Mouse (Mus musculus): Measurements from ENCODE around the gene Tmem141.

Gene Tmem141

DNA sequence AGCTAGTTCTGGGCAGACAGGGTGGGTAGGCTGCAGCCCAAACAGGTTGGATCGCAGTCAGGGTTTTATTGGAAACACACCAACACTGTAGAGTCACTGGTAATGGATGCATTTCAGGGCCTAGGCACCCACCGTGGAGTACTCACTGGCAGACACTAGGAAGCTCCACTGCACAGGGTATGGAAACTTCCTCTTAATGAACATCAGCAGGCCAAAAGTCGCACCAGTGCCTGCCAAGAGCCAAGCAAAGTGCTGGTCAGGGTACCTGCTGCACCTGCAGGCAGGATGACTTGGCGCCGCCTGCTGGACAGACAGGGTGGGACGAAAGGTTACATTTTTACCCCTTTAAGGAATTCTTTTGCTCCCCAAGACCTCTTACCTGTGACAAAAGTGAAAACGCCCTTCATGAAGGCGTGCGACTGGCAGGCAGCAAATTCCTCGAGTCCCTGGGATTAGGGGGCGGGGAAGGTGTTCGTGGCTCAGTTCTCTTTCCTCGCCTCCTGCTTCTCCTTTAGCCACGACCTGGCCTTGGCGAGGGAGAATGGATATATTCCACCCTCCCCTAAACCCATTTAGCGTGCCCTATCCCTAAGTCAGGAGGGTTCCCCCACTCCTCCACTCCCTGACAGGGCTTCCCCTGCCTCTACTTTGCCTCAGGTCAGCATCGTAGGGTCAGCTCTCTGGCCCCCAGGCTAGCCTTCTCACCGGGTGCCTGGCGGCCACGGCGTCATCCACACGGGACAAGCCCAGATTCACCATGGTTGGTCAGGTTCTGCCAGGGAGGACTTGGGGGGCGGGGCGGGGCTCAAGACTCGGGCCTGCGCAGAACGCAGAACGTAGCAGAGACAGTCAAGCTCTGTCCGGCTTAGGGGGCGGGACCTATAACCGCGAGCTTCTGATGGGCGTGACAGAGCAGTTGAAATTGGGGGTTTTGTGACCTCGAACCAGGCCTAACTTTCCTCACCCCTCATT lies at the start of gene Tmem141:
Gene Tmem141, minus strand, starts transcription at position 777 of the 972 bp plus-strand sequence.
- DNase-seq: peak; percentile 94

DNA sequence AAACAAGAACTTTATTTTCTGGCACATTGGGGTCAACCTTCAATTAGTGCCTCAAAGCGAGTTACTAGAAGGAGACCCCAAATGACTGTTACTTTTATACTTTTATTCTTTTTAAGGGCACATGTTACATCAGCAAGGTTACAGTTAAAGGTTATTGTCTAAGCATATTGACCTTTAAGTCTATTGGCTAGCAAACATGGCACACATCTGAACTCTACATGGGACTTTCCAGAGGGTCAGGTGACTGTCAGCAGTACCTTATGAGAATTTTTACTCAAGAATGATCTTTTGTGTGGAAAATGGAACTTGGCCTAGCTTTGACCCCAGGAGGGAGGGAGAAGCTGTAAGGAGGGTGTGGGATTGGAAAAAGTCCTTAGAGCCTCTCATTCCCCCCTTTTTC lies 44.7 kb upstream of the Tmem141 start:
- DNase-seq: no peak

DNA sequence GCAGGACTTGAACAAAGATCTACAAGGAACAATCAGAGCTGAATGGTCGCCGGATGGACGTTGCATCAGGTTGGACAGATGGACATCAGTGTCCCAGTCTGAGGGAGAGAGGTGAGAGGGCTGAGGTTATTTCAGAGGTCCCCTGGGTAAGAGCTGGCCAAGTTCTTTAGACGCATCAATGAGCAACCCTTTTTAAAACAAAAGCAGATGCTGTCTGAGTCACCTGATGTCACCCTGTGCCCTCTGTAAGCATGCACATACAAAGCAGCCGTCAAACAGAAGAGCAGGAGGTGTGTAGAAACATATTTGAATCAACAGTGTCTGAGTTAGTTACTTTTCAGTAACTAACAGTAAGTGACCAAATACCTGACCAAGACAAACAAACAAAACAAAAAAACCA lies 42.3 kb upstream of the Tmem141 start:
- no peak for DNase-seq

DNA sequence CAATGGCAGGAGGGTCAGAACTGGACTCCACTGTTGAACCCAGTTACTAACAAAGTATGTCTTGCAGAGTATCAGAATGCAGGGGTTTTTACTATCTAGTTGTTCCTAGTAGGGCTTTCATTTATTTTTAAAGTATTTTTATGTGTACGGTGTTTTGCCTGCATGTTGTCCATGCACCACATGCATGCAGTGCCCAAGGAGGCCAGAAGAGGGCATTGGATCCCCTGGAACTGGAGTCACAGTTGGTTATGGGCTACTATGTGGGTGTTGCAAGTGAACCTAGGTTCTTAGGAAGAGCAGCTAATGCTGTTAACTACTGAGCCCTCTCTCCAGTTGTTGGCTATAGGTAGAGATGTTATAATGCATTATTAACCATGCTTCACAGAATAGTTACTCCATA lies 41.7 kb upstream of the Tmem141 start:
- DNase-seq: peak; percentile 24

DNA sequence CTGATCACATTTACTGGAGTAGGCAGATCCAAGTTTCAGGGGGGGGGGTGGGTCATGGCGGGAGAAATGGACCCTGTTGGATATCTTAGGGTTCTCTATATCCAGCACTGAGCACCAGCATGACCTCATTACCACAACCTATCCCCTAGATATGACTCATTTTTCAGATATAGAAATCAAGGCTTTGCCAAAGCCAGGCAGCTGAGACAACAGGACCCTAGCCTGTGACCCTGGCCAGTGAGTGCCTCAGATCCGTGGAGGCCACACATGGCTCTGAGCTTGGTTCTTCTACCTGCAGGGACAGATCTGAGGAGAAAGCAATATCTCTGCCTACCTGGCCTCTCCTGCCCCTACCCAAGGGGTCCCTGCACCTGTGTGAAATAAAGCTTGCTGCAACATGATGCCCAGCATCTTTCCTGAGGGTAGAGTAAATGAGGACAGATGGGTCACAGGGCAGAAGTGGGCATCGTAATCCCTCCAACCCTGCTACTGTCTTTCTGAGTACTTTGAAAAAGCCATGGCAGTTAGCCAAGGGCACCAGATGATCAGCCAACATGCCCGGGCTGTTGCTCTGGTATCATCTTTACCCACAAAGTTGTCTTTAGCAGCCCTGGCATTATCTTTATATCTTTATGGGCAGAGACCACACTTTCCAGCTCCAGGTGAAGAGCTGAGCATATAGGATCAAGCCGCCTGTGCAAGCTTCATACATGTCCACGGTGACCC lies 39.6 kb upstream of the Tmem141 start:
- DNase-seq: no peak

DNA sequence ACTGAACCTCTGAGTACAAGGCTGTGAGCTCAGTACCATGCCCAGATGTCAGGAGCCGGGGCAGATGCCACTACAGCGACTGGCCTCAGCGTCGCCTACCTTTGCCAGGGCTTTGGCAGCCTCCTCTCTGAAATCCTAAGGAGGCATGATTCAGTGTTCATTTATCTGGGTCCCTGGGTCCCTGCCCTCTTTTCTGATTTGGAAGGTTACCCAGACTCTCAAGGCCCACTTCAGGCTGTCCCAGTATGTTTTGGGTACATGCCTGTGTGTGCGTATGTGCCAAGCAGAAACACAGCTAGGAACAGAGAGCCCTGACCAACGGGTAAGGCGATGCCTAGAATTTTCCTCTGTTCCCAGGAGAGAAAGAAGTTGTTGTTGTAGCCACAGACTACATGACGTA lies 38.5 kb upstream of the Tmem141 start:
- DNase-seq: no peak

DNA sequence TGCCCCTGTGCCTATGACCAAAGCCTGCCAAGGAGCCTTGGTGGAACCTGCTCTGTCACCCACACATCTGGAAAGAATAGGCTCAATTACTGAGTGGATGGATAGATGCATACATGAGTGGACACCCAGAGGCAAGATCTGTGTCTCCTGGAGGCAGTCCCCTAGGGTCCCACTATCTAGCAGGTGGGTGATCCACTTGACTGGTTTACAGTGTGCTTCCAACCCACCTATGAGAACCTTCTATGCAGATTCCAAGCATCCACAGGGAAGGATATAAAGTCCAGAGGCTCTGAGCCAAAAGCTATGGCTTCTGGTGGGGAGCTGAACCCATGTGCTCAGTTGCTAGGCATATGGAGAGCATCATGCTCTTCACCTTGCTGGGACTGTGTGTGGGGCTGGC lies 35.8 kb upstream of the Tmem141 start, which contains the start of gene Lcn5:
Gene Lcn5, plus strand, starts transcription at position 301 of the 400 bp plus-strand sequence.
- no peak for DNase-seq

DNA sequence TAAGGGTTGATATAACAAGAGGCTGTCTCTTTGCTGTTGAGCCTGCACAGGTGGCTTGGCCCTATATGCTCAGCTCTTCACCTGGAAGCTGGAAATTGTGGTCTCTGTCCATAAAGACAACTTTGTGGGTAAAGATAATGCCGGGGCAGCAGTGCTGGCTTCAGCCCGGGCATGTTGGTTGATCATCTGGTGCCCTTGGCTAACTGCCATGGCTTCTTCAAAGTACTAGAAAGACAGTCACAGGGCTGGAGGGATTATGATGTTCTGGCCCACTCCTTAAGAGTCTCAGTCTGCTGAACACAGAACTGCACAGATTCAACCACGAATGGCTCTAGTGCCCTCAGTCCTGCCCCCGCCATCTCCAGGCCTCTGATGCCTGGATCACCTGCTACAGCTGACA lies 35.4 kb upstream of the Tmem141 start:
- DNase-seq: peak; percentile 29

DNA sequence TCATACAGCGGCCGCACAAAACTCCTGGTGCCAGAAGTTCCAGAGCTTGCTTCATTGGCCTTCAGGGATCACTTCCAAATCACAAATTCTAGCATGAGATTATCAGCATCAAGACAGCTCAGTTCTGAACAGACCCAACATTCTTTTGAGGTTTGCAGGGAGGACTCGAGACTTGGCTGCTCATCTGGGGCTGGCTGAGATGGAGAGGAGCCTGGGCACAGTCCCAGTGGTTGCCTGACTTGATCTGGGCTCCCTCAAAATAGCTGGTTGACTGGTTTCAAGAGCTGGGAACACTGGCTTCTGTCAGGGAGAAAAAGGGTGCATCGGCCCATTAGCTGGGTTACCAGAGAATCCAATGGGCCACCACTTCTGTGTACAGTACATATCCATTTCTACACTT lies 34.9 kb upstream of the Tmem141 start:
- DNase-seq: peak; percentile 13

DNA sequence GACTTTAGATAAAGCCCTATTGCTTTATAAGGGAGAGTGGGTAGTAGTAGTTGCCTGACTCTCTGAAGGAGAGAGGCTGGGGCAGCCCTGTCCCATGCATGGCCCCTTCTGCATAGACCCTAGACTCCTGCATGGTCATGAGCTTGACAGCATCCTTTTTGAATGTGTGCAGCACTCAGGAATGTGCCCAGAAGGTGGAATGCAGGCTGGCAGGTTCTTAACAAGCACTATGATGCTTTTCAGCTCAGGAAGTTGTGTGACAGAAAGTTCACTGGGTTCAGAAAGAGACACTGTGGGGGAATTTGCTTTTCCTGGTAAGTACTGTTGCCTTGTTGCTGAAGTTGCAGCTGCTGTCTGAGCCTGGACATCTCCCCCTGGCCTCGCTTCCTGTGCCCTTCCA lies 32.7 kb upstream of the Tmem141 start:
- no peak for DNase-seq

DNA sequence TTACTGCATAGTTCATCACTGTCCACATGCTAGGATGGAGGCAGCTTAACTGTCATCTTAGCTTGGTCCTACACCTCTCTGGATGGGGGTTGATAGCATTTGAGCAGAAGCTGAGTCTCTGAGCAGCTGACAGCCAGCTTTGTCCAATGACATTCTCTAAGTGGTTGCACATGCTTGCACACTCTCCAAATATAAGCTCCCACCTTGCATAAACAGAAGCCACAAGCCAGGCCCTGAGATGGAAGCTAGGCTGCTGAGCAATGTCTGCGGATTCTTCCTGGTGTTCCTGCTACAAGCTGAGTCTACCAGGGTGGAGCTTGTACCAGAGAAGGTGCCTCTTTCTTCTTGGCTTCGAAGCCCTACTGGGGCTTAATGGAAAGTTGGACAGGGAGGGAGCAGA lies 31.1 kb upstream of the Tmem141 start, which contains the start of gene Lcn8:
Gene Lcn8, plus strand, starts transcription at position 219 of the 400 bp plus-strand sequence.
- no peak for DNase-seq

DNA sequence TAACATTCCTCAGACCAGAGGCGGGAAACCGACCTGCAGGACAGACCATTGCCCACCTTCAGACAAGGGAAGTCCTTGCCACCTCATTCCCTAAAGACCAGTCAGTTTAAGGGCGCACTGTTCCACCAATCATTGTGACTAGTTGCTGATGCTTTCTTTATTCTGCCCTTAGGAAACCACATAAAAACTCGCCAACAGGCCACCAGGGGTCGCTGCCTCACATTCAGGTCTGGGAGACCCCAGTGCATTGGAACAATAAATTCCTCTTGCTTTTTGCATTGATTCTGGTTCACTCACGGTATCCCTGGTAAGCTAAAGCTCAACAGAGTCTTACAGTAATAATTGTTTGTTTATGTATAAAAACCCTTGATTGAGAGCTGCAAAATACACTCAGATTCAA lies 18.1 kb upstream of the Tmem141 start:
- no peak for DNase-seq

DNA sequence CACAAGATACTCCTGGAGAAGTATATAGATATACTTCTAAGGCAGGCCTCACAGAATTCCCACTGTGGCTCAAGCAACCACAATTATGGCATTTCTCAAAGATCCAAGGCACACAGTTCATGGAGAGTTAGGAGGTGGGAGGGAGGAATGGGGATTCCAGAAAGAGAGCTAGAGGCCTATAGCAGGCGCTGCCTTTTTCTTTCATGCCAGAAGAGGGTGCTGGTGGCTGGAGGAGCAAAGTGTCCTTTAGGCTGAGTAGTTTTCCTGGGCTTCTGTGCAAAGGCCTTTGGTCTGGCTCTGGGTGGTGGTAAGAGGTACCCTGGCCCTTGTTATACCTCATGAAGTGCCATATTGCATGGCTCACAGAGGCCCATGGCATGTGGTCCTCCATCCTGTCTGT lies 12.2 kb upstream of the Tmem141 start:
- DNase-seq: no peak

DNA sequence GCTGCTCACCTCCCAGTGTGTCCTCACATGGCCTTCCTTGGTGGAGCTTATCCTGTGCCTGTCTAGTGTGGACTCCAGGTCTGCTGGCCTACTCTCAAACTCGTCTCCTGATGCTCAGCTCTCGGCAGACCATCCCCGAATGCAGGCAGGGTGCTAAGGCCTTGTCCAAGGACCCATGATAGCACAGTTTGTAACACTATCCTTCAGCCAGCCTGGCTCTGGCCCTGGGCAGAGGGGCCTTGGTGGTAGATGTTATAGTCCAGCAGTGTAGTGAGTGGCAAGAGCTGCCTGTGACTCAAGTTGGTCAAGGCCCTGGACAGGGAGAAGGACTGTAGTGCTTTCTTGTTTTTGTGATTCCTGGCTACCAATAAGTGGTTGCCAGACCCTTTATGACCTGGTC lies 11.8 kb upstream of the Tmem141 start:
- no peak for DNase-seq

DNA sequence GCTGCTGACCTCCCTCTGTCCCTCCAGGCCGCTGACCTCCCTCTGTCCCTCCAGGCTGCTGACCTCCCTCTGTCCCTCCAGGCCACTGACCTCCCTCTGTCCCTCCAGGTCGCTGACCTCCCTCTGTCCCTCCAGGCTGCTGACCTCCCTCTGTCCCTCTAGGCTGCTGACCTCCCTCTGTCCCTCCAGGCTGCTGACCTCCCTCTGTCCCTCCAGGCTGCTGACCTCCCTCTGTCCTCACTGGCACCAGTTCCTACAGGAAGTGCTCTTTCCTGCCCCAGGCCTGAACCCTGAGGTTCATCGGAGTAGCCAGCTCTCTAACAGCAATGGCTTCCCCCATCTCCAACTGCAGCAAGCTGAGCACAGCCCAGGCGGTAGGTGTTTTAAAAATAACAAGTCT lies 6.9 kb upstream of the Tmem141 start:
- no peak for DNase-seq

DNA sequence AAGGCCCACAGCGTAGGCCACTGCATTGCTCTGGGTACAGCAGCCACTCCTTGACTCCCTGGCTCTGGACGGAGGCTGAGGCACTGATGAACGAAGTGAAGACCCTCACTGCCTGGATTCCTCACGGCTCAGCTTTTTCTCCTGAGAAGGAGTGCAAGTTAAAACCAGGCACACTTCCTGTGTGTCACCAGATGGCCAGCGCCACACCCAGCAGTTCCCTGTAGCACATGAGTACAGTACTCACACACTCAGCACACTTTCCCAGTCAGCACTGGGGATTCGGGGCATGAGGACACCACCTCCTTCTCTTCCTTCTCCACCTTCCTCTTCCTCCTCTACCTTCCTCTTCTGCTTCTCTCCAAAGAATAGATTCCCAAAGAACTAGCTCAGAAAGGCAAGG lies 6.0 kb upstream of the Tmem141 start, which contains the start of gene Fcna:
Gene Fcna, minus strand, starts transcription at position 220 of the 400 bp plus-strand sequence.
- no peak for DNase-seq

DNA sequence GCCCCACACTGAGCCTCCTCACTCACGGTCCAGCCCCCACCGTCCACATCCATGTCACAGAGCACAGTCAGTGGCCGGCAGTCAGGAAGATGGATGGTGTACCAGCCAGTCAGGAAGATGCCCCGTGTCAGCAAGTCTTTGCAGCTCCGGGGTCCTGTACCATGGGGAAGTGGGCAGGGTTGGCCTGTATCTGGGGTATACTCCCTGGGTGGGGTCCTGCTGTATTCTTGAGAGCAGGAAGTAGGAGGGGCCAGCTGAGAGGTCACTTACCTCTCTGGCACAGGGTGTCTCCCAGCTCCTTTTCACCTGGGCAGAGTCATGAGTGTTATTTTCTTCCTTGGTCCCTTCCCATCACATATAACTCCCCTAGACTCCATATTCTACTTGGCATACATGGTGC lies 4.2 kb upstream of the Tmem141 start:
- DNase-seq: peak; percentile 7

DNA sequence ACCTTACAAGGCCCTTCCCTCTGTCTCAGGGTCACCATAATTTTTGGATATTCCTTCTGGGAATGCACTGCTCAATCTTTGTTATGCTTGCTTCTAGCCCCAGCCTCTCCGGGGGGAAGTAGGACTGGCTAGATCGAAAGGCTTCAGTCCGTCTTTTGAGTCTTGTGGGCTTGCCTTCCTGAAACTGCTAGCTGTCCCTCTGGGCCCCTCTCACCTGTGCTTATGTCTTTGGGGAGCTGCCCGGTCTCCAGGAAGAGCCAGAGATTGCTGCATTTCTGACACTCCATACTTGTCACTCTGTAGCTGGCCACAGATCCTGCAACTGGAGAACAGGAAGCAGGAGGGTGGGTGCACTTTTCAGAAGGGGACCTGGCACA lies 965 bp downstream of the Tmem141 start:
- DNase-seq: no peak

DNA sequence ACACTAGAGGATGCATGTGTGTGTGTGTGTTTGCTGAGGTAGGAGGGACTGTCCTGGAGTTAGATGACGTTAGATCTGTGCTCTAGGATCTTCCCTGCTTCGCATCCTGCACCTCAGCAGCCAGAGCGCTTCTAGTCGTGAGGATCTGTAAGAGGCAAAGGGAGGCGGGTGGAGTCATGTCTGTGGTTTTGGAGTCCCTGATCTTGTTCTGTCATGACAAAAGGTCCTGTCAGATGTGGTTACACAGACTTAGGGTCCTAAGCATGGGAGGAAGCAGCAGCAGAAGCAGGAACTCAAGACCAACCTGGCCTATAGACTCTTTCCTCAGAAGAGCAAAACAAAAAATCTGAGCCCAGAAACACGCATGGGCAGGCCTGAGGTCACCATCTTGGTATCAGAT lies 1.4 kb downstream of the Tmem141 start:
- DNase-seq: peak; percentile 13

DNA sequence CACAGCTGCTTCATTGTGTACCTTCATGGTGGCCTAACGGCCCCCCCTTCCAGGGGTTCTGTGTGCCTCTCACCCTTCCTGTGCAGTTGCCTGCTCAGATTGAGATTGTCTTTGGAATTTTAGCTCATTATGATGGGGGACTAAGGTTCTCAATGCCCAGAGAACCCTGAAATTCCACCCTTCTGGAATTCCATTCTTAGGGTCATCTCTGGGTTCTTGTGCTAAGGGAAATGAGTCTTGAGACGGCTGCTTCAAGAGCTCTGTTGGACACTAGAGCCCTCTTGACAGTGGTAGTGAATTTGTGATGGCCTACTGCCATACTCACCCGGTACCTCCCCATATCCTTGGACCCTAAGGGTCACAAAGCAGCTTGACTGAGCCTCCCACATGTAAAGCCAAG lies 4.2 kb downstream of the Tmem141 start, which contains the start of gene Ccdc183:
Gene Ccdc183, minus strand, starts transcription at position 101 of the 400 bp plus-strand sequence.
- peak; percentile 5 for DNase-seq

DNA sequence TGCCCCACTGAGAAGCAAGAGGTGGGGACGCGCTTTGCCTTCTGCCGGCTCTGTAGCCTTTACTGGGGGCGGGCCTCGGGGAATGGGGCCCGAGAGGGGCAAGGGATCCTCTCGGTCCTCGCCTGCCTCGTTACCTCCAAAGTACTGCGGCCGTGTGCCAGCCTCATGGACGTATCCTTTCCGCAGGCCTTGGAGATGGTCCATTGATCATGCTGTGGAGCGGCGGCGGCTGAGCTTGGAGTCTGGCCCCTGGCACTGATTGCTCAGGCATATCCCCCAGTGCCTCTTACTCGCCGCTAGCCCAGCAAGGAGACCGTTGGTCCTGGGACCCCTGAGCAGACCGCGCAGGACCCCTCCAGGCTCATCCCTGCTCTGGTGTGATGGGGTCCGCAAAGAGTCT lies 5.4 kb downstream of the Tmem141 start:
- DNase-seq: peak; percentile 5

DNA sequence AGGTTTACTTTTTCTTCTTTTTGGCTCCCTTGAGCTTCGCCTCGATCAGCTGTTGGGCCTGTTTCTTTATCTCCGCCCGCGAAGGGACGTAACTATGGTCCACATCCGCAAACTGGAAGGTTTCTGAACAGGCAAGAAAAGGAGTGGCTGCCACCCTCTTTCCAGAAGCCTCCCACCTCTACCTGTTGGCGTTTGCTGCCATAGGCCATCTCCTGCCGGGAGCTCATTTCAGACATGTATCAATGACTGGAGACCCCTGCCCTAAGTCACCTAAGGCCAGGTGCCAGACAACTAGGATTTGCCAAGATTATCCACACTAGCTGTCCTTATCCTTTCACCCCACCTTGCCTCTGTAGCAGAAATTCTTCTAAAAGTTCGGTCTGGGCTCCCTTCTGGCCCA lies 13.1 kb downstream of the Tmem141 start:
- DNase-seq: no peak

DNA sequence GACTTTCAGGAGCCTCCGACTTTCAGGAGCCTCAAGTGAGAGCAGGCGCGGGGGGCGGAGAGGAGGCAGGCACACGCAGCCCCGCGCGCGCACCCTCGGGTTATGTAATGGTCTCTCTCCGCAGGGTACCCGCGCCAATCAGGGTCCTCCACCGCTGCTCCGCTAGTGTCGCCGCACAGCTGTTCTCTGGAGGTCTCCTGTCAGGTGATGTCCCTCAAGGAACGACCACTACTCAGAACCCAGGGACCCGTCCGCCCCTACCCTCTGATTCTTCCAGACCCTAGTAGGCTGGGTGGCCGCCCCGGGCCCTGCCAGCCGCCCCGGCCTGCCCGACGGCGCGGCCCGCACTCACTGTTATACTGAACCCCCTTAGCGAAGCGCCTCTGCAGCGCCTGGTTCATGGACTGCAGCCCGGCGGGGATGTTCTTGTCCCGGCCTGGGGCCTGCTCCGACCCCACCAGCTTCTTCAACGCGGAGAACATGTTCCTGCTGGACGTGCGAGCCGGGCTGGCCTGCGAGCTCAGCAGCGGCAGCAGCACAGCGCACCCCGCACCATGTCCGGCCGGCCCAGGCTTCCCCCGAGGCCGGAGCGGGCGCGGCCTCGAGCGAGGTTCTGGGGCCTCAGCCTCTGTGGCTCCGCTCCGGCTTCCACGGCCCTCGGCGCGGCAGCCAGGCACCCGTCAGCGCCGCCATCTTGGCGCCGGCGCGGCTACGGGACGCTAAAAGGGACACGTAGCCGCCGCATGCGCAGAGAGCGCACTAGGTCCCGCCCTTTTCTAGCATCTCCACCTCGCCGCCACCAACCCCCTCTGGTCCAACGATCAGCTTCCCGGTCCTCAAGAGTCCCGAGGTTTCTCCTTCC lies 13.8 kb downstream of the Tmem141 start, which contains the start of gene Rabl6:
Gene Rabl6, minus strand, starts transcription at position 761 of the 862 bp plus-strand sequence.
- peak; percentile 90 for DNase-seq

All from cerebellum, adult 9-10 months (tissue).